Mouse (Mus musculus) bone marrow macrophage, adult 2 months (primary cell): Measurements from ENCODE around the gene Fam207a. TPM values are rescaled to one million over a fixed set of nuclear protein-coding genes. Genes with fewer than 3 reads are reported as not detected.

ENCODE experiments used
- H3K27ac ChIP-seq: 2 replicates; pipeline ENCODE4 v1.5.1; 2012; ENCODE audit warnings: low read depth, low read length; ENCODE audit not compliant: insufficient read depth
- H3K4me1 ChIP-seq: 2 replicates; pipeline ENCODE4 v1.6.1; 2012; ENCODE audit warnings: low read length; ENCODE audit not compliant: control insufficient read depth, insufficient read depth
- H3K4me3 ChIP-seq: 2 replicates; pipeline ENCODE4 v1.5.1; 2012; ENCODE audit warnings: mild to moderate bottlenecking, low read length, moderate library complexity; ENCODE audit not compliant: insufficient read depth
- CTCF ChIP-seq: IDR thresholded peaks from 2 replicates; pipeline ENCODE4 v1.5.1; 2012; ENCODE audit warnings: low read depth, mild to moderate bottlenecking, low read length, moderate library complexity
- POLR2A ChIP-seq: IDR thresholded peaks from 2 replicates; pipeline ENCODE4 v1.6.1; 2012; ENCODE audit warnings: mild to moderate bottlenecking, low read depth, low read length, borderline replicate concordance
- polyA plus RNA-seq: library from polyadenylated mRNA; stranded (reverse); fragments of >200 nt; gene quantifications from 2 replicates; pipeline ENCODE4 v1.2.4, GENCODE M21; 2012; ENCODE audit not compliant: missing spikeins, insufficient read depth, insufficient read length

Fam207a gene
- polyA plus RNA-seq: 18.8 and 22.8 TPM in 2 replicates

- Histone ChIP-seq H3K4me3 (peak within 1 kb of the TSS; percentile 81), H3K27ac (peak within 1 kb of the TSS; percentile 75), H3K4me1 (peaks cover 17% of the 10 kb centered on the region)
- TF ChIP-seq CTCF (no peak), POLR2A (no peak; the same call in 1 of the 2 replicates)
Measured at GRCm38 (mm10) chr10:77515385-77516348, at the start of gene Fam207a. Gene Fam207a, minus strand, starts transcription at chr10:77515785.

- H3K4me1 ChIP-seq: no peaks in the 10 kb centered on the region
- no peak overlapping the region for H3K4me3 ChIP-seq
- no peak overlapping the region for H3K27ac ChIP-seq
- TF ChIP-seq POLR2A (no peak), CTCF (no peak)
Measured at GRCm38 (mm10) chr10:77565005-77565404, 49.4 kb upstream of the Fam207a start.

GRCm38 (mm10) chr10:77561508-77561907 is 45.9 kb upstream of the Fam207a start:
- no peak for TF ChIP-seq POLR2A
- no peak overlapping the region for H3K4me3 ChIP-seq
- peaks cover 6% of the 10 kb centered on the region; the same call in 1 of the 2 replicates for H3K4me1 ChIP-seq
- H3K27ac ChIP-seq: no peak overlapping the region

- no peak overlapping the region for H3K4me3 ChIP-seq
- no peak overlapping the region for H3K27ac ChIP-seq
- TF ChIP-seq POLR2A (no peak), CTCF (no peak)
- H3K4me1 ChIP-seq: peaks cover 6% of the 10 kb centered on the region; the same call in 1 of the 2 replicates
Measured at GRCm38 (mm10) chr10:77560830-77561229, 45.2 kb upstream of the Fam207a start.

- TF ChIP-seq CTCF (no peak), POLR2A (no peak)
- Histone ChIP-seq H3K27ac (no peak overlapping the region), H3K4me3 (no peak overlapping the region), H3K4me1 (peaks cover 6% of the 10 kb centered on the region; the same call in 1 of the 2 replicates)
Measured at GRCm38 (mm10) chr10:77560090-77560489, 44.5 kb upstream of the Fam207a start.

- Histone ChIP-seq H3K4me3 (no peak overlapping the region), H3K4me1 (peaks cover 6% of the 10 kb centered on the region; the same call in 1 of the 2 replicates), H3K27ac (no peak overlapping the region)
- TF ChIP-seq CTCF (0 out of 2 replicates have a peak, but pooled peaks have one; percentile 18), POLR2A (no peak)
Measured at GRCm38 (mm10) chr10:77557641-77558040, 42.1 kb upstream of the Fam207a start.

- no peak overlapping the region for H3K27ac ChIP-seq
- no peak for TF ChIP-seq POLR2A
- H3K4me1 ChIP-seq: peaks cover 12% of the 10 kb centered on the region
- no peak overlapping the region for H3K4me3 ChIP-seq
Measured at GRCm38 (mm10) chr10:77556631-77557030, 41.0 kb upstream of the Fam207a start.

- Histone ChIP-seq H3K4me3 (no peak overlapping the region), H3K27ac (no peak overlapping the region), H3K4me1 (peaks cover 26% of the 10 kb centered on the region)
- TF ChIP-seq CTCF: no peak
- no peak for TF ChIP-seq POLR2A
Measured at GRCm38 (mm10) chr10:77554918-77555317, 39.3 kb upstream of the Fam207a start.

- no peak for TF ChIP-seq POLR2A
- TF ChIP-seq CTCF: no peak
- no peak overlapping the region for H3K4me3 ChIP-seq
- no peak overlapping the region for H3K27ac ChIP-seq
- H3K4me1 ChIP-seq: peaks cover 41% of the 10 kb centered on the region
Measured at GRCm38 (mm10) chr10:77553285-77553684, 37.7 kb upstream of the Fam207a start.

- Histone ChIP-seq H3K4me1 (peaks cover 40% of the 10 kb centered on the region), H3K4me3 (no peak overlapping the region), H3K27ac (no peak overlapping the region)
- no peak for TF ChIP-seq CTCF
Measured at GRCm38 (mm10) chr10:77552162-77552561, 36.6 kb upstream of the Fam207a start.
